Mouse (Mus musculus) heart, embryonic 10.5 days (tissue): ENCODE results near the gene Sspn. TPM values are rescaled to one million over a fixed set of nuclear protein-coding genes. Genes with fewer than 3 reads are reported as not detected.

ENCODE experiments used
- DNase-seq: peaks from one replicate; pipeline ENCODE4 v3.0.0-alpha.2; 2017; ENCODE audit warnings: low spot score
- H3K27ac ChIP-seq: fragments of 300-500 bp; sonication (generic); 2 replicates; pipeline ENCODE4 v1.5.1; 2016; ENCODE audit warnings: mild to moderate bottlenecking
- H3K27me3 ChIP-seq: fragments of 300-500 bp; sonication (generic); 2 replicates; pipeline ENCODE4 v1.6.1; 2016; ENCODE audit warnings: mild to moderate bottlenecking; ENCODE audit not compliant: poor library complexity, insufficient read depth, severe bottlenecking
- H3K36me3 ChIP-seq: fragments of 300-500 bp; sonication (generic); 2 replicates; pipeline ENCODE4 v1.6.1; 2016; ENCODE audit warnings: mild to moderate bottlenecking, moderate library complexity
- H3K4me1 ChIP-seq: fragments of 300-500 bp; sonication (generic); 2 replicates; pipeline ENCODE4 v1.6.1; 2016; ENCODE audit warnings: mild to moderate bottlenecking
- H3K4me3 ChIP-seq: fragments of 300-500 bp; sonication (generic); 2 replicates; pipeline ENCODE4 v1.5.1; 2016; ENCODE audit warnings: mild to moderate bottlenecking, moderate library complexity
- H3K9me3 ChIP-seq: fragments of 300-500 bp; sonication (generic); 2 replicates; pipeline ENCODE4 v1.6.1; 2016; ENCODE audit warnings: mild to moderate bottlenecking, moderate library complexity
- WGBS: fragments of 180-500 bp; shearing (Covaris S2); methylation state at CpG from one replicate; pipeline ENCODE4 v1.1.7; 2016; 5-methylcytosine and 5-hydroxymethylcytosine counted together
- polyA plus RNA-seq: library from polyadenylated mRNA; unstranded; fragments of >200 nt; fragmentation: Nextera tagmentation; extraction: Ambion mirVana; gene quantifications from 2 replicates; pipeline ENCODE4 v1.2.1, GENCODE M21; 2016

Sspn gene
- polyA plus RNA-seq, 1 experiment from 2014 or later = 26.6 TPM

- H3K36me3 ChIP-seq = no peaks in the 10 kb centered on the region
Observed at GRCm38 (mm10) chr6:145940852-145941251, 9.4 kb downstream of the Sspn start.

GRCm38 (mm10) chr6:145942263-145942966, 11.0 kb downstream of the Sspn start:
- no peaks in the 10 kb centered on the region for H3K36me3 ChIP-seq
- peak; percentile 85 for DNase-seq
- no peaks in the 10 kb centered on the region for H3K9me3 ChIP-seq
- peak overlapping the region; percentile 34; the same call in 1 of the 2 replicates for H3K4me3 ChIP-seq
- peak overlapping the region; percentile 74 for H3K27ac ChIP-seq
- no peaks in the 10 kb centered on the region for H3K27me3 ChIP-seq
- H3K4me1 ChIP-seq = peaks cover 46% of the 10 kb centered on the region
- WGBS = 9% methylated on average over 12 of the region's 12 CpGs

More at GRCm38 (mm10) chr6:145940852-145941251, 9.4 kb downstream of the Sspn start:
- WGBS = 65% methylated on average over 6 of the region's 6 CpGs
- Histone ChIP-seq H3K4me1 (peaks cover 43% of the 10 kb centered on the region), H3K4me3 (no peak overlapping the region), H3K27me3 (no peaks in the 10 kb centered on the region), H3K27ac (no peak overlapping the region), H3K9me3 (no peaks in the 10 kb centered on the region)
- DNase-seq = no peak

GRCm38 (mm10) chr6:145943414-145943813, 12.0 kb downstream of the Sspn start:
- Histone ChIP-seq H3K4me3 (no peak overlapping the region), H3K27ac (peak overlapping the region; percentile 74; the same call in 1 of the 2 replicates), H3K9me3 (no peaks in the 10 kb centered on the region), H3K4me1 (peaks cover 56% of the 10 kb centered on the region), H3K36me3 (no peaks in the 10 kb centered on the region), H3K27me3 (no peaks in the 10 kb centered on the region)
- 85% methylated on average over 3 of the region's 3 CpGs for WGBS
- DNase-seq = no peak

- peaks cover 61% of the 10 kb centered on the region for H3K4me1 ChIP-seq
- H3K27me3 ChIP-seq = no peaks in the 10 kb centered on the region
- H3K4me3 ChIP-seq = no peak overlapping the region
- 61% methylated on average over 11 of the region's 11 CpGs for WGBS
- 0 out of 2 replicates have a peak overlapping the region, but pooled peaks have one; percentile 45 for H3K27ac ChIP-seq
- H3K36me3 ChIP-seq = no peaks in the 10 kb centered on the region
- H3K9me3 ChIP-seq = no peaks in the 10 kb centered on the region
- no peak for DNase-seq
Observed at GRCm38 (mm10) chr6:145945700-145946344, 14.4 kb downstream of the Sspn start.

GRCm38 (mm10) chr6:145949049-145949448, 17.6 kb downstream of the Sspn start:
- WGBS = 62% methylated on average over 4 of the region's 4 CpGs
- H3K27ac ChIP-seq = no peak overlapping the region
- no peaks in the 10 kb centered on the region for H3K36me3 ChIP-seq
- H3K4me3 ChIP-seq = no peak overlapping the region
- H3K4me1 ChIP-seq = peaks cover 44% of the 10 kb centered on the region
- no peaks in the 10 kb centered on the region for H3K27me3 ChIP-seq
- no peaks in the 10 kb centered on the region for H3K9me3 ChIP-seq
- no peak for DNase-seq

GRCm38 (mm10) chr6:145950626-145951025, 19.2 kb downstream of the Sspn start:
- no peaks in the 10 kb centered on the region for H3K27me3 ChIP-seq
- H3K4me3 ChIP-seq = no peak overlapping the region
- H3K9me3 ChIP-seq = no peaks in the 10 kb centered on the region
- H3K36me3 ChIP-seq = 0 out of 2 replicates have a peak, but pooled peaks cover 3% of the 10 kb centered on the region
- WGBS = 70% methylated on average over 5 of the region's 5 CpGs
- DNase-seq = no peak
- peak overlapping the region; percentile 22; the same call in 1 of the 2 replicates for H3K27ac ChIP-seq
- H3K4me1 ChIP-seq = peaks cover 47% of the 10 kb centered on the region

GRCm38 (mm10) chr6:145952594-145952993, 21.2 kb downstream of the Sspn start:
- Histone ChIP-seq H3K9me3 (no peaks in the 10 kb centered on the region), H3K27ac (no peak overlapping the region), H3K36me3 (0 out of 2 replicates have a peak, but pooled peaks cover 5% of the 10 kb centered on the region), H3K4me3 (no peak overlapping the region), H3K4me1 (peaks cover 40% of the 10 kb centered on the region), H3K27me3 (no peaks in the 10 kb centered on the region)
- 85% methylated on average over 3 of the region's 3 CpGs for WGBS
- no peak for DNase-seq

- H3K4me1 ChIP-seq = peaks cover 40% of the 10 kb centered on the region
- H3K9me3 ChIP-seq = no peaks in the 10 kb centered on the region
- peak overlapping the region; percentile 78 for H3K27ac ChIP-seq
- H3K27me3 ChIP-seq = no peaks in the 10 kb centered on the region
- H3K36me3 ChIP-seq = 0 out of 2 replicates have a peak, but pooled peaks cover 5% of the 10 kb centered on the region
- H3K4me3 ChIP-seq = no peak overlapping the region
- WGBS = 45% methylated on average over 13 of the region's 13 CpGs
- no peak for DNase-seq
Observed at GRCm38 (mm10) chr6:145953121-145953896, 21.9 kb downstream of the Sspn start.

- Histone ChIP-seq H3K9me3 (no peaks in the 10 kb centered on the region), H3K27me3 (no peaks in the 10 kb centered on the region), H3K4me3 (no peak overlapping the region), H3K27ac (peak overlapping the region; percentile 90), H3K4me1 (peaks cover 34% of the 10 kb centered on the region), H3K36me3 (0 out of 2 replicates have a peak, but pooled peaks cover 5% of the 10 kb centered on the region)
- DNase-seq = no peak
- 40% methylated on average over 6 of the region's 6 CpGs for WGBS
Observed at GRCm38 (mm10) chr6:145957427-145957965, 26.1 kb downstream of the Sspn start.

- Histone ChIP-seq H3K27ac (peak overlapping the region; percentile 90), H3K4me1 (peaks cover 32% of the 10 kb centered on the region), H3K36me3 (0 out of 2 replicates have a peak, but pooled peaks cover 5% of the 10 kb centered on the region), H3K27me3 (no peaks in the 10 kb centered on the region), H3K9me3 (no peaks in the 10 kb centered on the region), H3K4me3 (no peak overlapping the region)
- WGBS = 25% methylated on average over 5 of the region's 5 CpGs
- no peak for DNase-seq
Observed at GRCm38 (mm10) chr6:145958070-145958469, 26.6 kb downstream of the Sspn start.

GRCm38 (mm10) chr6:145961047-145961446, 29.6 kb downstream of the Sspn start:
- no peak overlapping the region for H3K27ac ChIP-seq
- no peaks in the 10 kb centered on the region for H3K27me3 ChIP-seq
- H3K4me3 ChIP-seq = no peak overlapping the region
- H3K4me1 ChIP-seq = peaks cover 16% of the 10 kb centered on the region
- 69% methylated on average over 8 of the region's 8 CpGs for WGBS
- H3K9me3 ChIP-seq = no peaks in the 10 kb centered on the region
- H3K36me3 ChIP-seq = 0 out of 2 replicates have a peak, but pooled peaks cover 2% of the 10 kb centered on the region
- no peak for DNase-seq

GRCm38 (mm10) chr6:145963966-145964365, 32.5 kb downstream of the Sspn start:
- Histone ChIP-seq H3K9me3 (no peaks in the 10 kb centered on the region), H3K4me3 (no peak overlapping the region), H3K36me3 (no peaks in the 10 kb centered on the region), H3K27me3 (no peaks in the 10 kb centered on the region), H3K27ac (no peak overlapping the region), H3K4me1 (peaks cover 26% of the 10 kb centered on the region)
- no peak for DNase-seq
- WGBS = 88% methylated on average over 13 of the region's 13 CpGs
